Mouse (Mus musculus) lung, embryonic 15.5 days (tissue): ENCODE measurements around the gene Tmem161a. TPM values are rescaled to one million over a fixed set of nuclear protein-coding genes. Genes with fewer than 3 reads are reported as not detected.

Experiments
- ATAC-seq: fragments of 200-750 bp; cut with Nextera tagmentation; 2 replicates; pipeline ENCODE4 v1.8.0; 2017; ENCODE audit warnings: moderate number of reproducible peaks, borderline replicate concordance; ENCODE audit not compliant: low FRiP score, low TSS enrichment; ENCODE audit errors: extremely low read depth
- H3K27ac ChIP-seq: fragments of 300-500 bp; sonication (generic); 2 replicates; pipeline ENCODE4 v1.5.1; 2015; ENCODE audit warnings: moderate library complexity, mild to moderate bottlenecking, inconsistent platforms
- H3K27me3 ChIP-seq: fragments of 300-500 bp; sonication (generic); 2 replicates; pipeline ENCODE4 v1.6.1; 2015; ENCODE audit warnings: inconsistent platforms
- H3K36me3 ChIP-seq: fragments of 300-500 bp; sonication (generic); 2 replicates; pipeline ENCODE4 v1.6.1; 2015; ENCODE audit warnings: inconsistent platforms
- H3K4me1 ChIP-seq: fragments of 300-500 bp; sonication (generic); 2 replicates; pipeline ENCODE4 v1.6.1; 2015; ENCODE audit warnings: inconsistent platforms
- H3K4me2 ChIP-seq: fragments of 300-500 bp; sonication (generic); 2 replicates; pipeline ENCODE4 v1.6.1; 2015; ENCODE audit warnings: inconsistent platforms, mild to moderate bottlenecking, moderate library complexity
- H3K4me3 ChIP-seq: fragments of 300-500 bp; sonication (generic); 2 replicates; pipeline ENCODE4 v1.5.1; 2015; ENCODE audit warnings: mild to moderate bottlenecking, inconsistent platforms
- H3K9ac ChIP-seq: fragments of 300-500 bp; sonication (generic); 2 replicates; pipeline ENCODE4 v1.6.1; 2015; ENCODE audit warnings: inconsistent platforms
- H3K9me3 ChIP-seq: fragments of 300-500 bp; sonication (generic); 2 replicates; pipeline ENCODE4 v1.6.1; 2016; ENCODE audit warnings: inconsistent platforms
- WGBS: fragments of 180-500 bp; shearing (Covaris S2); methylation state at CpG from one replicate; pipeline ENCODE4 v1.1.7; 2015; 5-methylcytosine and 5-hydroxymethylcytosine counted together
- polyA plus RNA-seq: library from polyadenylated mRNA; unstranded; fragments of >200 nt; fragmentation: Nextera tagmentation; extraction: Ambion mirVana; gene quantifications from 2 replicates; pipeline ENCODE4 v1.2.1, GENCODE M21; 2015

The Tmem161a gene
- polyA plus RNA-seq, 1 experiment from 2014 or later: 69.7 TPM

- H3K27me3 ChIP-seq: no peaks in the 10 kb centered on the region
- no peak overlapping the region for H3K4me3 ChIP-seq
- H3K4me1 ChIP-seq: no peaks in the 10 kb centered on the region
- ATAC-seq: no peak
- H3K9me3 ChIP-seq: no peaks in the 10 kb centered on the region
- H3K4me2 ChIP-seq: no peak overlapping the region
- 62% methylated on average over 5 of the region's 5 CpGs for WGBS
- H3K36me3 ChIP-seq: no peaks in the 10 kb centered on the region
- no peak overlapping the region for H3K9ac ChIP-seq
- no peak overlapping the region for H3K27ac ChIP-seq
Measured at GRCm38 (mm10) chr8:70193238-70193637, 21.1 kb downstream of the Tmem161a start.

GRCm38 (mm10) chr8:70194191-70194590, 22.0 kb downstream of the Tmem161a start:
- Histone ChIP-seq H3K27me3 (no peaks in the 10 kb centered on the region), H3K9me3 (no peaks in the 10 kb centered on the region), H3K9ac (no peak overlapping the region), H3K27ac (no peak overlapping the region), H3K4me2 (no peak overlapping the region), H3K36me3 (no peaks in the 10 kb centered on the region), H3K4me3 (no peak overlapping the region), H3K4me1 (no peaks in the 10 kb centered on the region)
- ATAC-seq: no peak
- WGBS: 65% methylated on average over 3 of the region's 3 CpGs

DNA sequence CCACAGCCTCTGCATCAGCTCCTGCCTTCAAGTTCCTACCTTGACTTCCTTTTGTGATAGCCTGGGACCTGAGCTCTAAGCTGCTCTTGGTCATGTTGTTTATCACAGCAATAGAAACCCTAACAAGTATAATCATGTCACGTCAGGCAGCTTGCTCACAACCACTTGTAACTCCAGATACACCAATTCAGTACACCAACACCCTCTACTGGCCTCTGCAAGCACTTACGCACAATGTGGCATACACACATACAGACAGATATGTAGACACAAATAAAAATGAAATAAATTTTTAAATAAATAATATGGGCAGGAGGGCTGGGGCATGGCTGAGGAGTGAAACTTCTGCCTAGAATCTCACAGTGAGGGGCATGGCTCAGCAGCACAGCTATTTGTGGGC, 23.6 kb downstream of the Tmem161a start:
- H3K4me2 ChIP-seq: no peak overlapping the region
- peaks cover 13% of the 10 kb centered on the region for H3K4me1 ChIP-seq
- H3K9me3 ChIP-seq: no peaks in the 10 kb centered on the region
- ATAC-seq: no peak
- H3K4me3 ChIP-seq: no peak overlapping the region
- H3K9ac ChIP-seq: no peak overlapping the region
- no peaks in the 10 kb centered on the region for H3K36me3 ChIP-seq
- no peak overlapping the region for H3K27ac ChIP-seq
- WGBS: 66% methylated on average over 2 of the region's 2 CpGs
- H3K27me3 ChIP-seq: no peaks in the 10 kb centered on the region

DNA sequence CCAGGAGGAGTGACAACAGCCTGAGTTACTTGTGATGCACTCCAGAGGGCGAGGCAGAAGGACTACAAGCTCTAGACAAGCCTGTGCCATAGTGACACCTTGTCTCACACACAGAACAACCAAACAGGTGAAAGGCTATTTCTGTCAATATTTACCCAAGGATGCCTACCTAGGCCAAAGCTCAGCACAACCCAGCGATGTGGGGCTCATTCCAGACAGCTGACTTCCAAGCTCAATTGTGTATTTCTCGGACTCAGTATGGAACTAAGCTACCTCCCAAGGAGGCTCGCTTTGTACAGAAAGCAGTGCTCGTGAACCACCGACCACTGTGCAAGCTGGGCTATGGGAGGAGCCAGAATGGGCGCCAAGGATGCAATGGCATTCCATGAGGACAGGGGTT, 25.4 kb downstream of the Tmem161a start:
- Histone ChIP-seq H3K9ac (no peak overlapping the region), H3K36me3 (no peaks in the 10 kb centered on the region), H3K4me3 (no peak overlapping the region), H3K4me1 (peaks cover 13% of the 10 kb centered on the region), H3K4me2 (no peak overlapping the region), H3K27ac (no peak overlapping the region), H3K27me3 (no peaks in the 10 kb centered on the region), H3K9me3 (no peaks in the 10 kb centered on the region)
- ATAC-seq: no peak
- WGBS: 41% methylated on average over 7 of the region's 7 CpGs

- Histone ChIP-seq H3K4me1 (peaks cover 13% of the 10 kb centered on the region), H3K27ac (no peak overlapping the region), H3K9me3 (no peaks in the 10 kb centered on the region), H3K9ac (no peak overlapping the region), H3K4me2 (no peak overlapping the region), H3K27me3 (no peaks in the 10 kb centered on the region), H3K36me3 (no peaks in the 10 kb centered on the region), H3K4me3 (no peak overlapping the region)
- peak; percentile 29; the same call in 1 of the 2 replicates for ATAC-seq
- WGBS: 41% methylated on average over 5 of the region's 5 CpGs
Measured at GRCm38 (mm10) chr8:70200098-70200681, 28.0 kb downstream of the Tmem161a start.

GRCm38 (mm10) chr8:70201417-70201816, 29.3 kb downstream of the Tmem161a start:
- no peak overlapping the region for H3K9ac ChIP-seq
- 0 out of 2 replicates have a peak, but pooled peaks have one; percentile 11 for ATAC-seq
- 67% methylated on average over 3 of the region's 3 CpGs for whole genome bisulfite sequencing
- H3K27ac ChIP-seq: no peak overlapping the region
- H3K4me2 ChIP-seq: no peak overlapping the region
- no peaks in the 10 kb centered on the region for H3K36me3 ChIP-seq
- no peaks in the 10 kb centered on the region for H3K9me3 ChIP-seq
- no peaks in the 10 kb centered on the region for H3K27me3 ChIP-seq
- peaks cover 13% of the 10 kb centered on the region for H3K4me1 ChIP-seq
- H3K4me3 ChIP-seq: no peak overlapping the region

DNA sequence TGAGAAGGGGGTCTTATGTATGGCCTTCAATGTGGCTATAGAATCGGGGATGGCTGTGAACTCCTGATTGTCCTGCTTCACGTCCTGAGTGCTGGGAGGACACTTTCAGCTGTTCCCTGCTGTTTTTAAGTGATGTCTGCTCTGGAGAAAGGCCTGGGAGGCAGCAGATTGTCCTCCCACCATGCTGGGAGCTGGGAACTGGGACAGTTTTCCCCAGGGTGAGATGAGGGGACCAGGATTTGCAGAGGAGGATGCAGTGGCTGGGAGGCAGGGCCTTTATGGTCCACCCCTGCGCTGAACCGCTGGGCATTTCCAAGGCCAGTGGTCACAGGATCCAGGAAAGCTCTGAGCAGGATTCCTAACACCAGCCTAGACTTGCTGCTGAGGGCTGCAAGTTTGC, 30.9 kb downstream of the Tmem161a start:
- Histone ChIP-seq H3K36me3 (no peaks in the 10 kb centered on the region), H3K9ac (no peak overlapping the region), H3K4me2 (no peak overlapping the region), H3K27ac (no peak overlapping the region), H3K4me3 (no peak overlapping the region), H3K27me3 (no peaks in the 10 kb centered on the region), H3K9me3 (no peaks in the 10 kb centered on the region), H3K4me1 (peaks cover 13% of the 10 kb centered on the region)
- ATAC-seq: no peak
- 58% methylated on average over 4 of the region's 4 CpGs for WGBS

- WGBS: 39% methylated on average over 1 of the region's 1 CpGs
- Histone ChIP-seq H3K9ac (no peak overlapping the region), H3K4me2 (no peak overlapping the region), H3K36me3 (no peaks in the 10 kb centered on the region), H3K27ac (no peak overlapping the region), H3K9me3 (no peaks in the 10 kb centered on the region), H3K4me3 (no peak overlapping the region), H3K27me3 (no peaks in the 10 kb centered on the region), H3K4me1 (peaks cover 10% of the 10 kb centered on the region)
- ATAC-seq: no peak
Measured at GRCm38 (mm10) chr8:70204757-70205156, 32.6 kb downstream of the Tmem161a start.

- Histone ChIP-seq H3K4me2 (no peak overlapping the region), H3K27ac (no peak overlapping the region), H3K4me3 (no peak overlapping the region), H3K9ac (peak overlapping the region; percentile 20; the same call in 1 of the 2 replicates), H3K4me1 (peaks cover 16% of the 10 kb centered on the region), H3K36me3 (no peaks in the 10 kb centered on the region), H3K9me3 (no peaks in the 10 kb centered on the region), H3K27me3 (no peaks in the 10 kb centered on the region)
- ATAC-seq: no peak
- WGBS: 33% methylated on average over 1 of the region's 1 CpGs
Measured at GRCm38 (mm10) chr8:70208130-70208529, 36.0 kb downstream of the Tmem161a start.

- no peak overlapping the region for H3K4me3 ChIP-seq
- ATAC-seq: no peak
- no peak overlapping the region for H3K9ac ChIP-seq
Measured at GRCm38 (mm10) chr8:70210538-70210937, 38.4 kb downstream of the Tmem161a start.

DNA sequence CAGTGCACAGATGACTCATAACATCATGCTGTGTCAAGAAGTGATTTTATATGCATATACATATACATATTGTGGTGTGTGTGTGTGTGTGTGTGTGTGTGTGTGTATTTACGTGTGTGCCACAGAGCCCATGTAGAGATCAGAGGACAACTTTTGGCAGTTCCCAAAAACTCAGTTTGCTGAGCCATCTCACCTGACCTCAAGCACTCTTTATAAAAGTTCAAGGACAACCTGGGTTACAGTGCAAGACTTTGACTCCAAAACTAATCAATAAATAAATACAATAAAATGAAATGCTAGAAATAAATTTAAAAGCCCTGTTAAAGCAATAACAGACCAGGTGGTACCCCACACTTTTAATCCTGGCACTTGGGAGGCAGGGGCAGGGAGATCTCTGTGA, 39.1 kb downstream of the Tmem161a start:
- 54% methylated on average over 1 of the region's 1 CpGs for WGBS

More at GRCm38 (mm10) chr8:70210538-70210937, 38.4 kb downstream of the Tmem161a start:
- H3K36me3 ChIP-seq: no peaks in the 10 kb centered on the region
- H3K9me3 ChIP-seq: no peaks in the 10 kb centered on the region
- H3K4me1 ChIP-seq: peaks cover 16% of the 10 kb centered on the region
- peak overlapping the region; percentile 99; the same call in 1 of the 2 replicates for H3K4me2 ChIP-seq
- H3K27me3 ChIP-seq: no peaks in the 10 kb centered on the region
- 13% methylated on average over 8 of the region's 8 CpGs for WGBS
- H3K27ac ChIP-seq: 0 out of 2 replicates have a peak overlapping the region, but pooled peaks have one; percentile 2

GRCm38 (mm10) chr8:70211726-70212111, 39.6 kb downstream of the Tmem161a start:
- 2% methylated on average over 31 of the region's 31 CpGs for WGBS

More for the DNA sequence above, 39.1 kb downstream of the Tmem161a start:
- peak overlapping the region; percentile 66 for H3K9ac ChIP-seq
- H3K36me3 ChIP-seq: no peaks in the 10 kb centered on the region
- H3K27me3 ChIP-seq: no peaks in the 10 kb centered on the region
- peaks cover 16% of the 10 kb centered on the region for H3K4me1 ChIP-seq
- peak overlapping the region; percentile 99 for H3K4me2 ChIP-seq
- peak overlapping the region; percentile 68 for H3K4me3 ChIP-seq
- H3K27ac ChIP-seq: no peak overlapping the region
- ATAC-seq: no peak
- H3K9me3 ChIP-seq: no peaks in the 10 kb centered on the region

More at GRCm38 (mm10) chr8:70211726-70212111, 39.6 kb downstream of the Tmem161a start:
- peaks cover 16% of the 10 kb centered on the region for H3K4me1 ChIP-seq
- 0 out of 2 replicates have a peak overlapping the region, but pooled peaks have one; percentile 38 for H3K27ac ChIP-seq
- no peaks in the 10 kb centered on the region for H3K9me3 ChIP-seq
- H3K27me3 ChIP-seq: no peaks in the 10 kb centered on the region
- H3K9ac ChIP-seq: peak overlapping the region; percentile 66
- H3K4me2 ChIP-seq: peak overlapping the region; percentile 99
- peak overlapping the region; percentile 68 for H3K4me3 ChIP-seq
- no peak for ATAC-seq
- no peaks in the 10 kb centered on the region for H3K36me3 ChIP-seq
